Mouse (Mus musculus) urinary bladder, postnatal 36 days (tissue): ENCODE data around the gene Tcf7.

ENCODE experiments used
- DNase-seq, 2 experiments: peaks; one replicate each; pipeline ENCODE4 v3.0.0; 2022; ENCODE audit warnings: low spot score in 2 of 2, mixed read lengths in 1 of 2

The Tcf7 gene

DNA sequence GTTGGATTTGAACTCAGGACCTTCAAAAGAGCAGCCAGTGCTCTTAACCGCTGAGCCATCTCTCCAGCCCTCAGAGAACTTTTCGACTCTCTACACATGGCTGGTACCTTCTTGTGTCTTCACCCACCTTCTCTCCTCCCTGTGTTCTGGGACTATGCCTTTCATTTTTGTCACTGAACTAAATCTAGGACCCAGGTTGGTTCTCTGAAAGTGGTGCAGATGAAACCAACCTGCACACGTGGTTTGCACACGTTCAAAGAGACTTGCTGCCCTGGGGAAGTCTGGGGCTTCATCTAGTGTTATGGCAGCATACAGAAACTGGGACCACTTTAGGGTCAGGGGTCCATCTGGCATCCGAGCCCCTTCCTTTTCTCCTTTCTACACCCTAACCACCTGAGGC is 15.5 kb downstream of the Tcf7 start:
- DNase-seq: no peak

DNA sequence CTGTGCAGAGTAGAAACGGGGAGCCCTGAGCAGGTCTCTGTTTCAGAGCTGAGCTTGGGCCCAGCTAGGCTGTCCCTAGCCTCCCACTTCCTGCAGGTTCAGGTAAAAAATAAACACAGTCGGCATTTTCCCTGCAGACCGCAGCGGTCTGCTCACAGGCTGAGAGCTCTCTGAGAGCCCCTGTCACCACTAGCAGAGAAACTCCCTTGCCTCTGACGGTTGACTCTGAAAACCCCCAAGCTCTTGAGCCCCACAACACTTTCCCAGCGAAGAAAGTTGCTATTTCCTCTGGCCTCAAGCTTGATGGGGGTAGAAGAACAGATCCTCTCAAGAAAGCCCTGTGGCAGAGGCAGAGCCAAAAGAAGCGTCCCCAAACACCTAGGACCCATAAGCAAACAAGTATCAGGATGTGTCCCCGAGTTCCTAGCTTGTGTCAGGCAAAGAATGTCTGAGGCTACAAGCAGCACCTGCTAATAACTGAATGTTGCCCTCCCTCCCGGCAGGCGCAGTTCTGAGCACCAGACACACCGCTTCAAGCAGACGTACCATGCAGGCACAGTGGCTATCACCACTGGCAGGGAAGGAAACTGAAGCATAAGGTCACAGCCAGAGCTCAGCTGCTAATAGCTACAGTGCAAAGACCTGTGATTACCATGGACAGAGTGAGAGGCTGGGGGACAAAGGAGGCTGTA is 17.1 kb downstream of the Tcf7 start:
- DNase-seq: no peak

DNA sequence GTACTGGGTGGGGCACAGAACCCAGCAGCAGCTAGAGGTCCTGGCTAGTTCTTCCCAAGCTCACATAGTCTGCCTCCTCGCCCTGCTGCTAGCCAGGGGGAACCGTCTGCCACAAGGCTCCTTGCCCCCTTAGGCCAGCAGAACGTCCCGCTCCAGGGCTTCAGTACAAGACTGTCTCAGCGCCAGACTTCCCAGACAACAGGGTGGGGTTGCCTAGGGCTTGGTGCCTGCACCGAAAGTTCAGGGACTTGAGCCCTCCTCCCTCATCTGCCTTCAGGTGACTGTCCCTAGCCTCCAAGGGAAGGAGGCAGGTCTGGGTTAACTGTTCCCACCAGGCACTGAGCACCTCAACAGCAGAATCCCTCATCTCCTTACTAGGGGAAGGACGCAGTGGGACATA is 17.9 kb downstream of the Tcf7 start:
- no peak for DNase-seq

DNA sequence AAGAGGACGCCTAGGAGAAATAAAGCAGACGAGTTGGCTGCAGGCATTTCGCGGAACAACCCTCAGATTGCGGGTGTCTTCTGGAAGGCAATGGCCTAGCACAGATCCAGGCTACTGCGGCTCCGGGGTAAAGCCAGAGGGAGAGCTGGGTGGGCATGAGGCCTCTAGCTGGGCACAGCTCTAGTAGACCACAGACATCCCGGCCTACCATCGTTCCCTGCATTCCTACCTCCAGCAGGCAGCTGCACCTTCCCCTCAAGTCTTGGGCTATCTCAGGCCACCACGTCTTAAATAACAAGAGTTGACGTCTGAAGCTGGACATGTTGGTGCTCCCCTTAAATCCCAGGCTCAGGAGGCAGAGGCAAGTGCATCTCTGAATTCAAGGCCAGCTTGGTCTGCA is 20.5 kb downstream of the Tcf7 start:
- DNase-seq: no peak

DNA sequence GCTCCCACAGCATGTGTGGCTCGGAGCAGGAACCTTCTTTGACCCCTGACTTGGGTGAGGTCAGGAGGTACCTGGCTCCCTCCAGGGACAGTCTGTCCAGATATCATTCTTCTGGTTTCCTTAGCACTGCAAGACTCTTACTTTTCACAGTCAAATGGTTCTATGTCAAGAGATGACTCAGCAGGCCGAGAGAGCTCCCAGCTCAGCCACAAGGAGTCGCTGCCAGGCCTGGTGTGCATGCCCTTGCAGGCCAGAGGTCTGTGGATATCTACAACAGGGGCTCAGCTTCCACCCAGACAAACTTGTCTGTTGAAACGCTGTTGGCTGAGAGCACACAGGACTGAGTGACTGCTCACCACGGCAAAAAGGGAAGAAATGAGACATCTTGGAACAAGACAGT is 20.9 kb downstream of the Tcf7 start:
- DNase-seq: peak; percentile 68 to 70

DNA sequence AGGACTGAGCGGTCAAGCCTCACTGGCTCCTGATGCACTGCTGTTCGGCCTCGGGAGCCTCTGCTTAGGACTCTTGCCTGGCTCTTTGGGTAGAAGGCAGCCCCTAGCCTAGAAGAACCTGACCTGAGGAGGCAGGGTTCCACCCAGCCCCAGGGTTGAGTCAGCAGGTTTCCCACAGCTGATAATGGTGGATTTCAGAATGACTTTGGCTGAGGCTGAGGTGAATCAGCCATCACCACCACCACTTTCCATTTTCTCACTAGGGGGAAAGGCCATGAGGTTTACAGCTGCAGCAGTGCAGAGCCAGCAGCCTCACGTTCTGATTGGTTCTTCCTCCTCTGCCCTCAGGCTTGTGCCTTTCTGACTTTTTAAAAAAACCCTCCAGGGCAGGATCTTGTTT is 21.9 kb downstream of the Tcf7 start:
- no peak for DNase-seq

DNA sequence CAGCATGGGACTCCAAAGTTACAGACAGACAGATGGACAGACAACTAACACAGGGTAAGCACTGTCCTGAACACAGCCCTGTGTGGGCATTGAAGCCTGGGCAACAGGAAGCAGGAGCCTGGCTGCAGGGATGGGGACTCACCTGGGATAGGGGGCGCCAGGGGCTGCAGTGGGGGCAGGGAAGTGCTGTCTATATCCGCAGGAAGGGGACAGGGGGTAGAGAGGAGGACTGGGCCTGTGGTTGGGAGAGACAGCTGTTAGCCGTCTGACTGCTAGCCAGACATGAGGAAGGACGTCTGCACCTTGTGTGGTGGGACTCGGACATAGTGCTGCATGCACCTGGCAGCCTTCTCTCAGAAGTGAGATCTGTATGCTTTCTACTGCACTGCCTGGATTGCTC is 24.1 kb downstream of the Tcf7 start:
- no peak for DNase-seq

DNA sequence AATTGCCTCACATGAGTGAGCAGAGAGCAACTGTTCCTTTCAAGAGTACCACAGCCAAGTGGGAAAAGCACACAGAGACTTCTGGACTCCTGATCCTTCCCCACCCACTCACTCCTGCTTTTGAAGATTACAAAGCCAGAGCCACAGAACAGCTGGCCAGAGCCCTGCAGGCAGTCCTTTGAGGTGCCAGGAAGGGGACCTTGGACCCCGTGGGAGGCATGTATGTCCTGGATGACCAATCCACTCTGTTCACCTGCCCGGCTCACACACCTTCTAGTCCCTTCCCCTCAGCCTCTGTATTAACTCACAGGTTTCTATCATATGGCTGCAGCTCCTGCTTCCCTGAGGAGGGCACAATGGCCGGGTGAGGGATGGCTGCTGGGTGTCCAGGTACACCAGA is 25.4 kb downstream of the Tcf7 start:
- DNase-seq: no peak

DNA sequence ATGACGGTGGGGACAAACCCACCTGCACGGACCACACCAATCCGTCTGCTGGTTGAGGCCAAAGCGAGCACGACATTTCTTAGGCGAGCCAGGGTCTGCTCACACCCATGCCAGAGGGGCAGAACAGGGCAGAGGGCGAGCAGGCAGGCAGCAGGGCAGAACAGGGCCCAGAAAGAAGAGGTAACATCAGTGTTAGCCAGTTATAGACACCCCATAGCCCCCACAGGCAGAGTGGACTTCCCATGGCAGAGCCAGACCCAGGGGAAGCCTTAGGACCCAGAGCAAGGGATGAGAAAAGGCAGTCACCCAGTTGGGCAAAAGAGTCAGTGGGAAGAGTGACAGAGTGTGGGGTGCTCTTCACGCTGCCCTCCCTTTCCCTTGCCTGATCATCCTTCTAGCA is 27.7 kb downstream of the Tcf7 start:
- DNase-seq: no peak

DNA sequence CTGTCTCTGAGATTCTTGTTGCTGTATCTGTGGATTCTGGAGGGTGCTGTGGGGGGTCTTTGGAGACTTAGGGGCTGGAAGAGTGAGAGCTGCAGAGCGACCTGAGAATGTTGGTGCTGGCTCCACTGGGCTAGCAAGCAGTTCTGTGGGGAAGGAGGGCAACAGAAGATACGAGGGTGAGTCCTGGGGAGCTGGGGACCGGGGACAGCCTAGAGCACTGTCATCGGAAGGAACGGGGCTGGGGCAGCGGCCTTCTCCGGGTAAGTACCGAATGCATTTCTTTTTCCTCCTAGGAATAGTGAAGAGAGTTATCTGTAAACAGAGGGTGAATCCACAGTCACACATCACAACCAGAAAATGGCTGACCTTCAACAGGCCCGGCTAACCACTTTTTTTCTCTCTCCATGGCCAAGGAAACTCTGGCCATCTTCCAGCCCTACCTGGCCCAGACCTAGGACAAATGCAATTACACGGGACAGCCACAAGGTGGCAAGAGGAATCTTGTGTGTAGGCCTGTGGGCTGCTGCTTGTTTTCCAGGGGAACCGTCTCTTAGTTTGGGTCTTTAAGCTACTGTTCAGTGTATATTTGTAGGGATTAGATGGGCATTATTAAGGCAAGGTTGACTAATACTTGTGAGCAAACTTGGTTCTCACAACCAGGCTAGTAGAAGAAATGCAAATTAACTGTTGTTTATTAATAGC is 29.0 kb downstream of the Tcf7 start:
- DNase-seq: peak; percentile 28 to 63

DNA sequence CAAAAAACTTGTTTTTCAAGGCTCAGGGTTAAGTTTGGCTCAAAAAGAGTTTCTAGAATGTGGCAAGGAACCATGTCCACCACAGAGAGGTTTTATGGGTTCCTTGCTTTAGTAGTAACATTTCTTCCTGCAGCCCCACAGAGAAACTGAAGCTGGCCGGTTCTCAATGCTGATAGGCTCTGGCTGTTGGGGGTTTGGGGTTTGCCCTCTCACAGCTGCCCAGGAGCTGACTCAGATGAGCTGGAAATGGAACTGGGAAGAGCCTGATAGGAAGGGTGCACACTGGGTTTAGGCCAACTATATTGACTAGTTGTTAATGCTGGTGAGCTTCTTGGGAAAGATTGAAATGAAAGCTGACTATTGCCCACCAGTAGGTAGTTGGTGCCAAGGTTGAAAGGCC is 30.1 kb downstream of the Tcf7 start:
- no peak for DNase-seq

DNA sequence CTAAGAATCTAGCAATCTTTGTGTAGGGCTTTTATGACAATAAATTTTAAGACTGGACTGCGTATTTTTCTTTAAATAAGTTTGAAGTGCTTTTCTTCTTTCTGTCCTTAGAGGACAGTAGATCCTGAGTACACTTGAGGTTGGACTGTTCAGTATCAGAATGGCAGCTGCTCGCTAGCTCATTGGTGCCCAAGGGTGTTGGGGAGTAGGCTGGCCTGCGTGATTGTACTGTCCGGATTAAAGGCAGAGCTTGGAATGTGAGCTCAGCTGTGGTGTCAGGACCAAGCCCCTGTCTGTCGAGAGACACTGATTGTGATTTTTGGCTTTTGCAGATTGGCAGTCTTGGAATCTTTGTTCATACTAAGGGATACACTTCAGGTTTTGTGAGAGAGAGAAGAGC is 31.0 kb downstream of the Tcf7 start:
- DNase-seq: no peak

DNA sequence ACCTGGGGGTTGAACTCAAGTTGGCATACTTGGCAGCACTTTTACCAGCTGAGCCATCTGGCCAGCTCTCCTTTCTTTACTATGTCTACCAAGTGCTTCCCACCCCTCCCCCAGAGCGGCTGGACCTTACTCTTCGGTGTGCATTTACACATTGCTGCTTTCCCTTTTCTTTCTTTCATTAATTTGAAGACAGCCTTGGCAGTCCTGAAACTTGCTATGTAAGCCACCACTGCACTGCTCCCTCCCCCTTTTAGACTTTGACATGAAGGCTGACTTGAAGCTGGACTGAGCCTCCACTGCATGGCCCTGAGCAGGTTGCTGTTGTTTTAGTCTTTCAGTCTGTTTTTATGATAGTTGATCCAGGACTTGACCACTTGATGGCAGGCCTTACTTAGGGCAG is 33.4 kb downstream of the Tcf7 start:
- no peak for DNase-seq

DNA sequence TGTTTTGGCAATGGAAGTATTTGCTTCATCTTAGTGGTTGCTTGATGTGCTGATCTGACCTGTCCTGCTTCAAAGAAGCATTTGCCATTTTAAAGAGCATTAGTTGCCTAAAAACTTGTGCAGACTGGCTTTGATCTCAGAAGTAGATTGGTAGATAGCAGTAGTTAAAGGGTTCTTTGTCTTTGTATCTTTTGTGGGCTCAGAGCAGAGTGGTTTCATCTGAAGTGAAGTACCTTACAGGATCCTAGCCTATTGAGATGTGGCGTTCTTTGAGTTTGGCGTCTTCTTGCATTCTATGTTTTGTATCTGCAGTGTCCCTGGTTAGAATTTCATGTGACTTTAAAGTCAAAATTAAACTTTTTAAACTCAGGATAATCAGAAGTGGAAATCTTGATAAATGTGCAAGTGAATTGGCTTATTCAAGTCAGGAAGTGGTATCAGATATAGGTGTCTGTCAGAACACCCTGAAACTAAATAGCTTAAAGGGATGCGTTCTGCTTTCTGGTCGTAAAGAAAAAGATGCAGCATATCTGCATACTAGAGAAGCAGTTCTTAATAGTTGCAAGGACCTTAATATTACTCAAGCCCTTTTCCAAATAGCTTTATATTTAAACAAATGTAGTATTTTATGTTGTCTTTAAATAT is 41.8 kb downstream of the Tcf7 start:
- no peak for DNase-seq

DNA sequence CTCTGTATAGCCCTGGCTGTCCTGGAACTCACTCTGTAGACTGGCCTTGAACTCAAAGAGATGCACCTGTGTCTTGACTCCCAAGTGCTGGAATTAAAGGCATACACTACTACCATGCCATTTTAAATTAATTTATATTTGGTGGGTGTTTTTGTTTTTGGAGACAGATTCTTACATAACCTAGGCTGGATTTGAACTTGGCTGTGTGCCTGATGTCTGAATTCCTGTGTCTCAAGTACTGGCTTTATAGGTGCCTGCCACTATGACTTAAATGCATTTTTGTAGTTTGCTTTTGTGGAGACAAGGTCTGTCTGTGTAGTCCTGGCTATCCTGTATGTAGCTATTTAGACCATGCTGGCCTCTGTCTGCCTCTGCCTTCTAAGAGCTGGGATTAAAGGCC is 48.3 kb downstream of the Tcf7 start:
- no peak for DNase-seq

DNA sequence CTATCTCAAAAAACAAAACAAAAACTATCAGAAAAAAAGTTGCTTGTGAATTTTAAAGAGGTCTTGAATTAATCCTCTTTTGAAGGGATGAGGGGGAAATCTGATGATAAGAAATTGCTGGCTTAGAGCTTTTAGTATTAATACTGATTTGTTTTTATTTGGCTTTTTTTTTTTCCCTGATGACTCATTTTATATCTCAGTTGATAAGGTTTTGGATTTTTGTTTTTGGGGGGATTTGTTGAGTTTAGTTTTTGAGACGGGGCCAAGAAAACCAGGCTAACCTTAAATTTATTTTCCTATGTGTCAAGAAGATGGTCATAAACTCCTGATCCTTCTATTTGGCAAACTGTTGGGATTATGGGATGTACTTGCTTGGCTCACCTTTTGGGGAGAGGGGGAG is 48.9 kb downstream of the Tcf7 start:
- no peak for DNase-seq

DNA sequence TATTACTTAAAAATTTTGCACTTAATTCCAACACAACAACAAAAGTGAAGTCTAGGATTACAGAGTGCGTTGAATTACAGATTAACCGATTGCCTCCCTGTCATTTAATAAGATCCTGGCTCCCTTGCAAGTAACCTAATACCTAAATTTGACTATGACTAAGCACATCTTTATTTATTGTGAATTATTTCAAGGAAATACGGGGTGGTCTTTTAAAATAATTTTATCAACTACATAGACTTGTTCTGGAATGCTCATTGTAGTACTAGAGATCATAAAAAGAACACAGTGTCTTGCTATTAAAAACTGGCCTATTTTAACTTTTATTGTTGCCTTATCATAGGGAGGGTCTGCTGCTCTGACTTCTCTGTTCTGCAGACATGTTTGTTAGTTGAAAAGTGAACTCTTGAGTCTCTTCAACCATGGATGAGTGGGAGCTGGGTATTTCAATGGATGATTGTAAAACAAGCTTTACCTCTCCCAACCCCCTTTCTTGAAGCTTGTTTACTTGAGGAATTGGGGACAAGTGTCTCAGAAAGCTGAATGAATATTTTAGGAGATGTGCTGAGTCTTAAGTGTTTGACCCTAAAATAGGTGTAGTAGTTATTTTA is 49.7 kb downstream of the Tcf7 start:
- no peak for DNase-seq

DNA sequence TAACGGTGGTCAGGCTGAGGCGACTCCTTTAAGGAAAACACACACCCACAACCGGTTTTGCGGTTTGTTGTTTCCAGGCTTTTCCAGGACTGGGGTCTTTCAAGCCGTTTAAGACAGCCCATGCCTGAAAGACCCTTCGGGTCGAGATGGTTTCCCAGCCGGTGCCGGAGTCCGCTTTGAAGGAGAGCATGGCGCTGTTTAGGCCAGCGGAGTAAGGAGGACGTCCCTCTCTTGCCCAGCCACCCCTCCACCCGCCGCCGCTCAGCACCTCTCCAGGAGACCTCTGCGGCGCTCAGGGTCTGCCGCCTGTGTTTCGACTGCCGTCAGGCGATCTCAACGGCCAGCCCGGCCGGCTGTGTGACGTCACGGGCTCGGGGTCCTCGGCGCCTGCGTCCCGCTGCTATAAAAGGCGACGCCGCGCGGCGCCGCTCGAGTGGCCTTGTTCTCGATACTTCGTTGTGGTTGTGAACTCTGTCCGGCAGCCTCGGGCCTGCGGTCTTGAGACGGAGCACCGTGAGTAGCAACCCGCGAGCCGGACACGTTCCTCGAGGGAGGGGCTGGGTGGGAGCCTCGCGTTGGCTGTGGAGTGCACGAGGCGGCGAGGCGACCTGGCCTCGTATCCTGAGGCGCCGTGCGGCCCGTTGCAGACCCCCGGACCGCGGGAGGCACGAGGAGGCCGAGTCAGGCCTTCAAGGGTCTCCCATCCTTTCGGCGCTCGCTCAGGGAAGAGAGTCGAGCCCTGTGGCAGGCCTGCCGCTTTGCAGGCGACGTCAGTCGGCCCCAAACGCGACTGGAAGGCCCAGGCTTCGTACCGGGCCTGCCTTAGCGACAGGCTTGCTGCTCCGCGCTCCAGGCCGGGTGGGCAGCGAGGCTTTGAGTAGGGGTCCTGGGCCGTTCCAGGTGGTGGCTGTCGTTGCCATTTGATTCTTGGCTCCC is 50.9 kb downstream of the Tcf7 start, which contains the start of gene Skp1a:
TSS of gene Skp1a (plus strand) at position 390 of the 936 bp plus-strand sequence.
- DNase-seq: peak; percentile 91 to 94

DNA sequence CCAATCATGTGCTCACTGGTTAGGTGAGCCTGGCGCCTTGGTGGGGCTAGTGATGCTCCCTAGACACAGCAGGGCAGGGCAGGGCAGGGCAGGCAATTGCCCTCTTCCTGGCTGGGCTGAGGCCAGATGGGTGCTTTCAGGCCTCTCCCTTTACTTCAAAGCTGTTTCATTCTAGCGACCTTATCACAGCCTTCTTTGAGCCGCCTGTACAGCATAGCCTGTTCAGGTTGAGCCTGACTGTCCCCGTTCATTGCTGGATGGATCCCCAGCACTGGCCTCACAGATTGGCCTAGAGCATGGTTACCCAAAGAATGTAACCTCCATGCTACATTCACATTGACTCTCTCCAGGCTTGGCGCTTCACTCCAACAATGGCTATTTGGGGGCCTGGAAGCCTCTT is 52.1 kb downstream of the Tcf7 start:
- DNase-seq: no peak

DNA sequence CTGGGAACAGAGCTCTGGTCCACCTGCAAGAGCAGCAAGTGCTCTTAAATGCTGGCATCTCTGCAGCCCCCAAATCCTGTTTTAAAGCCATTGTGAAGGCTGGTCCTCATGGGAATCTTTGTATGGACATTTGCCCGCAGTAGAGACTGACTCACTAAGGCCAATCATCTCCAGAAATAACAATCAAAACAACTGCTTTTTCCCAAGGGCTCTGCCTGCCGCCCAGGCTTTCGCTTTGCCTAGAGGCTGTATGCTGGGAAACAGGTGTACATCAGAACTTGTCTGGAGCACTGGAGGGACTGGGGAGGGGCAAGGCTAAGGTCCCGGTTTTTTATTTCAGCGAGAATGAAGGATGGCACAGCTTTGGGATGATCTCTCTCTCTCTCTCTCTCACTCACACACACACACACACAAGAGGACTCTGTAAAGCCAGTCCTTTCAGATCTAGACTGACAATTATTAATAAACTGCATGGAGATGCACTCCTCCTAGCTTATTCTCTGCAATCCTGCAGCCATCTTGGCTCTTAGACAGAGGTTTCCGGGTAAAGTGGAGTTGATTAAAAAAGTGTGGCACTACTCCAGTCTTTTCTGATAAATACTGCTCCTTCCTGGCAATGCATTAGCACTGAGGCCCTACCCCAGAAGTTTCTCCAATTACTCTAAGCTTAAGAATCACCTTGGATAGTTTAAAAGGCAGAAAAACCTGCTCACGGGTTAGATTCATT is 53.9 kb downstream of the Tcf7 start:
- no peak for DNase-seq
